Mouse (Mus musculus): ENCODE measurements around the gene Mlxip.

The Mlxip gene

DNA sequence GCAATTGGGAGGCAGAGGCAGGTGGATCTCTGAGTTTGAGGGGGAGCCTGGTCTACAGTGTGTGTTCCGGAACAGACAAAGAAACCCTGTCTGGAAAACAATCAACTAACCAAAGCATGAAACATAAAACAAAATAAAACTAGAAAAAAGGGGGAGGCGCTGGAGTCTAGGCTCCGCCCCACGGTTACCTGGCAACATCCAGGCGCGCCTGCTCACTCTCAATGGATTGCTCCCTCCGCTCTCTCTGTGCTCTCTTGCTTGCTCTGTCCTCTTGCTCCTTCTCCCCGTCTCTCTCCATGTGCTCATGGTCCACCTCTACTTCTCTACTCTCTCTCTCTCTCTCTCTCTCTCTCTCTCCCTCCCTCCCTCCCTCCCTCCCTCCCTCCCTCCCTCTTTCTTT is 11.9 kb upstream of the Mlxip start:
- no peak for DNase-seq

DNA sequence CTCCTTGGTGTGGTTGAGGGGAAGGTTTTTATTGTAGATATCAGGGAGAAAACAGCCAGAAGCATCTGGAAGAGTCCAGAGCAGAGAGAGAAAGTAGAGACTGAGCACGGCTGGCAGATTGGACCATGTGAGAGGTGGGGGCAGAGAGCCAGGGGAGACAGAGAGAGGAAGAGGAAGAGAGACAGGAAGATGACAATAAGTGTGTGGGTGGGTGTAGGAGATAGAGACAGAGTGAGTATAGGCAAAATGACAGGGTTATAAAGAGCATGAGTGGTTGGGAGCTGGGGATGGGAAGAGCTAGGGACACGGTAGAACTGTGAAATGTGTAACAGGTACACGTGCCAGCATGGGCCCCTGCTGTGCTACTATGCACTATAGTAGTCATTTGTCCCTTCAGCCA is 6.1 kb upstream of the Mlxip start:
- DNase-seq, result no peak

DNA sequence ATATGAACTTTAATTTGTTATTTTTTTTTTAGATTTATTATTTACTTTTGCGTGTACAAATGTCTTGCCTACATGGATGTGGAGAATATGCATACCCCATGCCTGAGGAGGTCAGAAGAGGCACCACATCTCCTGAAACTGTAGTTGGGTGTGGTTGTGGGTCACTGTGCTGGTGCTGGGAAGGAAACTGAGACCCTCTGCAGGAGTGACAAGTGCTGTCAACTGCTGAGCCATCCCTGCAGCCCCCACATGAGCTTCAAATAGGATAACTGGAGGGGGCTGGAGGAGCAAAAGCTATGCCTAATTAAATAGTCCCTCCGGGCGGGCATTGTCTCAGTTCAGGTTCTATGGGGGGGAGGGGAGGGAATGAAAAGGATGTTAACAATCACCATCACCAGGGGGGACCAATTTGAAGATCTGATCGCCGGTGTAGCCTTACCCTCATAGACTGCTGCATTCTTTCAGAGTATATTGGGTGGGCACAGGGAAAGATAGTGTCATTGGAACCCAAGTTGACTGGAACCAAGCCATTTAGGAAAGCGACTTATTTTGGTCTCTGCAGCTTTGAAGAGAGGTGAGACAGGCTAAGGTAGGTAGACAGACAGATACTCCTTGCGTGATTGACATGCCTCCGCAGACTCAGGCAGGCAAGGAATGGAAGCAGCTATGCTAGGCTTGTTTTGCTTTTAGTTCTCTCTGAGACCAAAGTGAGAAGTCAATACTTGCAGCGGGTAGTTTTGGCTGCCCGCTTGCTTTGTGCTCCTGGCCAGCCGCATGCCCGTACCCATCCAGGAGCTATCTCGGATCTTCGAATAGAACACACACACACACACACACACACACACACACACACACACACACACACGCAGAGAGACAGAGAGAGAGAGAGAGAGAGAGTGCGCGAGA is 3.8 kb upstream of the Mlxip start:
- DNase-seq, result no peak

DNA sequence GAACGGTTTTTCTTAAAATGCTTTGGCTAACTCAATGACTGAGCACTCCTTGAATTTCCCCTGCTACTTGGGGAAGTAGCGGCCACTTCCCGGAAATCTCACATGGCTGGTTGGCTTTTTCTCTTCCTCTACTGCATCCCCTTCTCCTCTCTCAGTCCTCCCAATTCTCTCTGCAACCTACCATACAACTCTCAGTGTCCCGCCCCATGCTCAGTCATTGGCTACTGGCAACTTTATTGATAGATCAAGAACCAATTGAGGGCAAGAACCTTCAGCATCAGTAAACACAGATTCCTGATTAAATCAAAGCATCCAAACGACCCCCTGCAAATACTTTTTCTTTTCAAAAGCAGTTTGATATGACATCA is 3.2 kb upstream of the Mlxip start:
- no peak for DNase-seq

DNA sequence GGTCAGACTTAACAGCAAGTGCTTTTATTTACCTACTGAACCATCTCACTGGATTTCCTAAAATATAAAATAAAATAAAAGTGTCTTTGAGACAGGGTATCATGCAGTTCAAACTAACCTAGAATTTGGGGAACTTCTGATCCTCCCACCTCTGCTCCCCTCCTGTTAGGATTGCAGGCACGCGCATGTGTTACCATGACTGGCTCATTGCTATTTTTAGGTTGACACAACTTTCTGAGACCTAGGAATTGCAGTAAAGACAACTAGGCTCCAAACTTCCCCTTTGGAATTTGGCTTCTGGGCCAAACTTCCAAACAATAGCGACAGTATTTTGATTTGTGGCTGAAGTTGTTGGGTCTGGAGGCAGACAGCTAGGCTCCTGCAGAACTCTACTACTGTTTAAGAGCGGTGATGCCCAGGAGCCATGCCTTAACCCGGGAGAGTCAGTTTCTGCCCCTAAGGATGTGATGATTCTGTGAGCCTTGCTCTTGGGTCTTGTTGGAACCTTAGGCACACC is 754 bp upstream of the Mlxip start:
- no peak for DNase-seq

DNA sequence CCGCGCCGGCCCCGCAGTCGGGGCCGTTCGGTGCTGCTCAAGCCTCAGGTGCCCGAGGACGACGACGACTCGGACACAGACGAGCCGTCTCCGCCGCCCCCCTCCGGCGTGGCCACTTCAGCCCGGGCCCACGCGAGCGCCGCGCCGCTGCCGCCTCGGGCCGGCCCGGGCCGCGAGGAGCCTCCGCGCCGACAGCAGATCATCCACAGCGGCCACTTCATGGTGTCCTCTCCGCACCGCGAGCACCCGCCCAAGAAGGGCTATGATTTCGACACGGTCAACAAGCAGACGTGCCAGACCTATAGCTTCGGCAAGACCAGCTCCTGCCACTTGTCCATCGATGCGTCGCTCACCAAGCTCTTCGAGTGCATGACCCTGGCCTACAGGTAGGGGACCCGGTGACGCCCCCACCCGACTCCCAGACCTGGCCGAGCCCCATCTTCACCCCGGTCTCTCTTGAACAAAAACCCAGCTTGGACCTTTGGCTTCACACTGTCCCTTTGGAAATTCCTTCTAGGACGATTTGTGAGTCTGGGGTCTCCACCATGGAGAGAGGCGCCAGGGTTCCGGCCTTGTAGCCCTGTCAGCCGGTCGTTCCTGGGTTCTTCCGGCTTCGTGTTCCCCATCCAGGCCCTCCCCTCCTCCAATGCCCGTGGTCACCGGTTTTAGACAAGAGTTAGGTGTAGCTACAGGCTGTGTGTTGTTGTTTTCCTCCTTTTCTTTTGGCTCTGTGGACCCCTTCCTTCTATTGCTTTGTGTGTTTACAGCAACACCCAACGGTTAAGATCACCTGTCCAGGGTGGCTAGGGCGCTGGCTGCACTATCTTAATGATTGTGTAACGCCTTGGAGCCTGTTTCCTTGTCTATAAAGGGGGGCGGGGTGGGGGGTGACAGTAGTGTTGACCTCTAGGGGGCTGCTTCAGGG is 621 bp downstream of the Mlxip start:
- no peak for DNase-seq

DNA sequence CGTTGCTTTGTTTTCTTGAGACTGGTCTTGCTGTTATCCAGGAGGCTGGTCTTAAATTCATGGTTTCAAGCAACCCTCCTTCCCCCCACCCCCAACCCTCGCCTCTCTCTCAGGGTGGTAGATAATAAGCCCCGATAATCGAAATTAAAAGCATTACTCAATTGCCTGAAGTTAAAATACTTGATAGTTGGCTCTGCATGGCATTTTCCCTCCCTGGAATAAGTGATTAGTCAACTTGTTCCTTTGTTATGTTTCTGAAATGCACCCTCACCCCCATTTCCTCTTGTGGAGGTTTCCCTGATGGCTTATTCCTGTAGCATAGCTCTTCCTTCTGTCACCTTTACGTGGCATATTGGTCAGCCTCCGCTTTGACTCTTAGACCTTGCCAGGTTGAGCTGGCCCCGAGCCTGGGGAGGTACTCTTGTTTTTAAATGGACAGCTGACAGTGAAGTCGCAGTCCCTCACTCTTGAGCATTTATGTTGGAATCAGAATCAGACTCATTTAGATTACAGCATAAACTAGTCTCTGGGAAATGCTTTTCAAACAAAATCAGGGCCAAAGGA is 2.4 kb downstream of the Mlxip start:
- no peak for DNase-seq

DNA sequence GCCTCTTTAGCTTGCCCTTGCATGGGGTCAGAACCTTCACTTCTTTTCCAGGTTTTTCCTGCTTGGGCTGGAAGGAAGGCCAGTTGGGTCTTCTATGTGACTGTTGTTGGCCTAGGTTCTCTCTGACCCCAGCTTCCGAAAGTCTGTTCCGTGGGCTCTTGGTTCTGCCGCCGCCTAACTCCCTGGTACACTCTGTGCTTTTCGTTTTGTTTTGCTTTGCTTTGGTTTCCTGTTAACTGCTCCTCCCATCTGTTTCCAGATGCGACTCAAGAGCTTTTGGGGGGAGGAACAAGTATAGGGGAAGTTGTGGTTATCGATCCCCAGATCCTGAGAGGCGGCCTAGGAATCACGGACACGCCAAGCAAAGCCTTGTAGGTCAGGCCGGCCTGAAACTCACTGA is 3.2 kb downstream of the Mlxip start:
- no peak for DNase-seq

DNA sequence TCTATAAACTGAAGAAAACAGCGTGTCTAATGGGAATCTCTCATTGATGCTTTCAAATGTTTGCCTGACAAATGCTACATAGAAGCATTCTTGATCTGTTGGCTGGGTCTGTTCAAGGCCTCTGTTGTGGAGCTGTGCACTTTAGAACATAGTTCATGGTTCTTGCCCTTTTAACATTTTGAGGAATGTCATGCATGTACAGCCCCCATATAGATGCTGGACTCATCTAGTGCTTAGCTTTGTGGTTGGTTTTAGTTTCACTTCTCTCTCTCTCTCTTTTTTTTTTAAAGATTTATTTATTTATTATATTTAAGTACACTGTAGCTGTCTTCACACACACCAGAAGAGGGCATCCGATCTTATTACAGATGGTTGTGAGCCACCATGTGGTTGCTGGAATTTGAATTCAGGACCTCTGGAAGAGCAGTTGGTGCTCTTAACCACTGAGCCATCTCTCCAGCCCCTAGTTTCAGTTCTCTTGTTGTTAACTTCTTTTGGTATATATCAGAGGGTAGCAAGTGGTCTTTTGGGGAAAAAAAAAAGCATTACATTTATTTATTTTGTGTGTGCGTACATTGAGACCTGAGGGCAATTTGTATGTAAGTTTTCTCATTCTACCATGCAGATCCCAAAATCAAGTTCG is 4.4 kb downstream of the Mlxip start:
- no peak for DNase-seq

DNA sequence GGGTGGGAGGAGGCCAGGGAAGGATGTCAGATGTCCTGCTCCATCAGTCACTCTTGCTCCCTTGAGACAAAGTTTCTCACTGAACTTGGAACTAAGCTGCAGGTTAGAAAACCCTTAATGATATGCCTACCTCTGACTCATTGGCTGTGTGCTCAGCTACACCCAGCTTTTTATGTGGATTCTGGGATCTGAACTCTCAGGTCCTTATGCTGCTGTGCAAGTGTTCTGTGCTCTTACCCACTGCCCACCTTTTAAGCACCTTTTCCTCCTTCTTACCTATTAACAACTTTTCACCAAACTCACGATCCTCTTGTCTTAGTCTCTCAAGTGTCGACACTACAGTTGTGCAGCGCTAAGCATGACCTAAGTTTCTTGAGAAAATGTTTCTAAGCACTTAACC is 9.9 kb downstream of the Mlxip start:
- DNase-seq, result no peak

DNA sequence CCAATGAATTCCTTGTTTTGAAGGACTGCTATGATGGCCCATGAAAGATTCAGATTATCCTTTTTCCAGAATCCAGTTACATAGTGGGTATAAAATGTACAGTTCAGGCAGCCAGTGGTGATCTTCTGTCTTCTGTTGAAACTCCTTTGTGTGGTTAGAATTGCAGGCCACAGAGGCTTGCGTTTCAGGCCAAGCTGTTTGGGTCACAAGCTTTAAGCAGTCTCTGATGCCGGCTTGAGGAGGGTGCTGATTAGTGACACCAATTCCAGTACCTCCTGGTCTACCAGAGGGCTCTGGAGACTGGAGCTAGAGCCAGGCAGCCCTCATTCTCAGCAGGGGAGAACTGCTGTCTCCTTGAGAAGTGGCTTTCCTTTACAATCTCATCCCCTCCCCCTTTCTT is 12.4 kb downstream of the Mlxip start:
- DNase-seq, result no peak

DNA sequence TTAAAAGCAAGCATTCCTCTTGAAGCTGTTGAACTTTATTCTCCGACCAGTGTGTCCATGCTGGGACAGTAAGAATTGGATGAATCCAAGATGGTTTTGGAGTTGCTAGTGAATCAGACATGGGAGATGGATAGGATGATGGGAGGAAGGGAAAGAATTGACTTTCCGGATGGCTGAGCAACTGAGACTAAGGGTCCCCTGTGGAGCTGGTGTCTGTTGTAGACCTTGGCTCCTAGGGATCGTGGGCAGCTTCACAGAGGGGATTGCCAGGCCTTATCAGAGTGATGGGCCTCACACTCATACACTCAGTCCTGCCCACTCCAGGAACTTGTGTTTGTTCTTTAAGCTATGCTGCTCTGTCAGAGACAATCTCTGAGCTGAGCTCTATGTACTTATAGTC is 13.6 kb downstream of the Mlxip start:
- no peak for DNase-seq

DNA sequence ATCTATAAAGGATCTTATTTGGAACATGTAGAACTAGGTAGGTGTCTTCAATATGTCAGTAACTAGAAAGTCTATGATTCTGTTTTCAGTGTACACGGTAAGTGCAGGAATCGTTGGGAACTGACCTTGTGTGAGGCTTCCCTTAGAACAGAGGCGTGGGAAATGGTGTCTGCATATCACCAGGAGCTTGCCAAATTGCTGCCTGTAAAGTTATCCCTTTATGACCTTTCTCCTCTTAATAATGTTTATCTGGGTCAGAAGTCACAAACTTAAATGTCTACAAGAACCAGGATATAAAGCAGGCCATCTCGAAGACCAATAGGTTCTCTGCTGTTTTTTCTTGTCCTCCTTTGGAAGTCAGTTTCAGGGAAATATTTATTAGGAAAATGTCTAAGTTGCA is 17.6 kb downstream of the Mlxip start:
- DNase-seq, result no peak

DNA sequence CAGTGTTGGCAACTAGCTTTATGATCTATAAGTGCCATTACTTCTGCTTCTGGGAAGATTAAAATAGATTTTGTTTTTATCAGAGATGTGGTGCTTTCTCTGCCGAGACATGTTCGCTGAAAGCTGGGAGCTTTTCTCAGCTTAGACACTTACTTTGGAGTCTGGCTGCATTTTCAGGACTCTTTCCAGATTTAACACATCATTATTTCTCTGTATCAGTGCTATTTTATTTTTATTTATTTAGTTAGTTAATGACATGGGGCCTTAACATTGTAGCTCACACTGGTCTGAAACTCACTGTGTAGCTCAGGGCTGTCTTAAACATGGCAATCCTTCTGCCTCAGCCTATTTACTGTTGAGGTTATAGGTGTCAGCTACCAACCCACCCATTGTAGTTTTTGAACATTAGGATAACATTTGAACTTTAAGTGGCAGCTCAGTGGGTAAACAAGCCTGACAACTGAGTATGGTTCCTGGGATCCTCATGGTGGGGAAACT is 19.3 kb downstream of the Mlxip start:
- no peak for DNase-seq

DNA sequence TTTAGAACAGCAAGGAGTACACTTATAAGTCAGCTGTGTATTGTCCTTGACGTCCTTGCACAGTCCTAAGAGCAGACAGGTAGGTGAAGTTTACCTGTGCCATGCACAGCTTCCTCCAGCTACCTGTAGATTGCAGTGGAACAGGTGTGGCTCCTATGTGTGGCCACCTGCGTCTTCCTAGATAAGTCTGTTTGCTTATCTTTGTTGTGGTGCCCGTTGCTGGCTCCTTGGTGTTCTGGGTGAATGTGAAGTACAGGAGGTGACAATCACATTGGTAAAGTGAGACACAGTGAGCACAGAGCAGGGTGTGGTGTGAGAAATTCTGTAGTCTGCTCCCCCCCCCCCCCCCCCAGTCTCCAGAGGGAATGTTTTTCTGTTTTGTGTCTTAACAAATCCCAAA is 21.6 kb downstream of the Mlxip start:
- DNase-seq, result no peak

DNA sequence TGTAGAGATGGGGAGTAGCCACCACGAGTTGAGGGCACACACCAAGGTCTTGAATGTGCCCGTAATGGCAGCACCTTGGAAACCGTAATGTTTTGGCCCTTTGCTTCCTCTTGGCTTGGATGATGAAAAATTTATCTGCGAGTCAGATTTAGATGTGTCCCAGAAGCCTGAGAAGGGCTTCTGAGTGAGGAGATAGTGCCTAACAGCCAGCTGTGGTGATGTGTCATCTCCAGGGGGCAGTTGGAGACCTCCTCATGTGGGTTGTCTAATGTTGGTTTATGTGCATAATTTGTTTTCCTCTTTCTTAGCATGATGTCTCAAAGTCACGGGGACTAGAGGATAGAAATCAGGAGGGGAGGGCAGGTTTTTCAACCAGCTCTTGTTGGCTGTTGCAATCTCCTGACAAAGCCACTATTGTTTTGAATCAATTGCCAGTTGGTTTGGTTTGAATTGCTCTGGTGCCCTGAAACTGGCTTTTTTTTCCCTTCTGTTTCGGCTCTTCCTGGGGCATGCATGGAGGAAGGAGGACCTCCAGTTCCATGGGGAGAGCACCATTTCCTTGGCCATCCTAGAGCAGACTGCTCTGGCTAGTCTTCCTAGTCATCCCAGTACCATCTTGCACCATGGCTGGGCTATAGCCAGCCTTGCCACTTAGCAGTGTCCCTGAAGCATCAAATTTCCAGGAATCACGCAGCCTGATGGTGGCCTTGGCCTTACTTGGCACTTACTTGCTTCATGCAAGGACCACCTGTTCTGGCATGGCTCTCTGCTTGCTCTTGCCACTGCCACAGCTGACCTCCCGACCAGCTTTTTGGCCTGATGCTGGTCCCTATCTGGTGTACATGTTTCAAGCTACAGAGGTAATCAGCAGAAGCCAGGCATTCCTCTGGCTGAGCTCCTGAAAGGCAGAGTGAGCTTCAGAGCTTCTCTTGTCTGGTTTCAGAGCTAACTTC is 22.2 kb downstream of the Mlxip start:
- no peak for DNase-seq

DNA sequence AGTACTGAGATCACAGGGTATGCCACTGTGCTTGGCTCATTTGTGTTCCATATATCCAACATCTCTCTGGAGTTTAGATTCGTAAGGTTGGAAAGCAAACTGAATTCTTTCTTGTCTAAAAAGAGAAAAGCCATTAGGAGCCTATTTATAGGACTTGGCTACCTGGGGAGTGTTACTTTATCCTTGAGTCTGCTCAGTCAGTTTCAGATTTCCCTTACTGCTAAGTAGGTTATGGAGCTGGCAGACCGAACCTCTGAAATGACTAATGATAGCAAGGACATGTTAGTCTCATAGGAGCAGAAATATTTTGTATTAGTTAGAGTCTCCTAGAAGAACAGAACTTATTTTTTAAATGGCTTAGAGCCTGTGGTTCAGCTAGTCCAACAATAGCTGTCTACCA is 29.3 kb downstream of the Mlxip start:
- no peak for DNase-seq

DNA sequence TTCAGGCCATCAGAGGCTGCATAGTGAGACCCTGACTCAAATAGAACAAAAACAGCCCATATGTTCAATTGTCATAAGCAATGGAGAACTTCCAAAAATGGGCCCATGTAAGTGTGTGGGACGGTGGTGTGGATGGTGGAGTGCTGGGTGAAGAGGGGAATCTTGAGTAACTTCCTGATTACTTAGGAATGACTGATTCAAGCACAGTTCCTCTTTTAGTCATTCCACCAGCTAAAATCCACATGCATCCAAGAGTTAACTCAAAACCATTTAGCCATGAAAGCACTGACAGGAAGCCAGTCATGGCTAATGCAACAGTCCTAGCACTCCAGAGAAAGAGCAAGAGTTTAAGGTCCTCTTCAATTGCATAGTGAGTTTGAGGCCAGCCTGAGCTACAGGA is 33.0 kb downstream of the Mlxip start:
- no peak for DNase-seq

DNA sequence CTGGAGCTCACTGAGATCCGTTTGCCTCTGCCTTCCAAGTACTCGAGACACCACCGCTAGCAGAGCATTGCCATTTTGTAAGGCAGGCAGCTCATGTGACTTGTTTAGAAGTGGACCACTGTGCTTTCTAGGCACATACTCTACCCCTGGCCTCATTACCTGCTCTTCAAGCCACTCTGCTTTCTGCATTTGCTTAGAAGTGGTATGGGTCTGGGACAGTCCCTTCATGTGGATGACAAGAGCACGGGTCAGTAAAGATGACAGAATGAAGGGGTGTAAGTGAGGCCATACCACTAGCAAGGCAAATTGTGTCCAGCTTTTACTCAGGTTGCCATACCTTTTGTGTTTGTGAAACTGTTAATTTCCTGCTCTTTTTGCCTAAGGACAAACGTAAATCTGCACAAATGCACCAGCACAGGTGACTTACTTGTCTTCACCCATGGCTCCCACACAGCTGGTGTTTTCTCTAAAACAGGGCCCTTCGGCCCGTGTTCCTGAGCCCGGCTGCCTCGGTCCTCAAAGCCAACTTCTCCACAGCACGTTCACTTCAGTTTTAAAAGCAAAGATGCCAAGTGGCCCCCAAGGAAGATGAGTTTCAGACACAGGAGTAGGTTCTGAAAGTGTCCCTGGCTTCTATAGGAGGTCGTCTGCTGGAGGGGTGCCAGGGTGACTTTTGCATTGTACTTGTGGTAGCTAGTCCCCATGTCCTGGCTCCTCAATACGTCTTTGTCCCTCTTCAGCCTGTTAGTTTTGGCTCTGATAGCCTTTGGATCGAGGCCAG is 37.1 kb downstream of the Mlxip start:
- DNase-seq, result peak; percentile 66

DNA sequence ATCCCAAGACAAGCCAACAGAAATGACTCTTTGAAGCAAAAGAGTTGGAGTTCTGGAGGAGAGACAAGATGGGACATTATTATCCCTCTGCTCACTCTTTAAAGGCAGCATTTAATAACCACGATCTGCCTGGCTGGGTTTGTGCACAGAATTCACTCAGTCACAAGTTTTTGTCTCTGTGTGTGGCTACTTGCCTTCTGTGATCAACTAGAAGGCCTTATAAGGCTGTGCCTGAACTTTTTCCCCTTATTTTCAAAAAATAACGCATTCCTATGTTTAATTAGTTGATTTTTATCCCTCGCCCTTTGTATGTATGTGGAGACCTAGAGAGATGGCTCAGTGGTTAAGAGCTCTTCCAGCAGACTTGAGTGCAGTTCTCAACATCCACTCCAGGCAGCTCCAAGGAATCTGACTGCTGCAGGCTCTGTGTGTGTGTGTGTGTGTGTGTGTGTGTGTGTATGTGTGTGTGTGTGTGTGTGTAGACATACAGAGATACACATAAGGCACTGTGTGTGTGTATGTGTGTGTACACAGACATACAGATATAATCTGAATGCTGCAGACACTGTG is 37.8 kb downstream of the Mlxip start:
- DNase-seq, result no peak
